Mouse (Mus musculus) myocyte (in vitro differentiated cells): Measurements from ENCODE around the gene AI661453. TPM values are rescaled to one million over a fixed set of nuclear protein-coding genes. Genes with fewer than 3 reads are reported as not detected.
"Not testable (repeated sequence)": the region's sequence is repeated elsewhere in the genome, so short reads cannot be mapped to it uniquely, and the experiment has no call there.

ENCODE experiments used
- H3K27me3 ChIP-seq: one replicate; pipeline ENCODE4 v1.6.1; 2011; ENCODE audit not compliant: control insufficient read depth, insufficient read depth, insufficient read length
- H3K36me3 ChIP-seq: one replicate; pipeline ENCODE4 v1.6.1; 2011; ENCODE audit not compliant: control insufficient read depth, insufficient read depth
- H3K4me2 ChIP-seq: one replicate; pipeline ENCODE4 v1.6.1; 2011; ENCODE audit warnings: low read depth, control low read depth
- H3K4me3 ChIP-seq: one replicate; pipeline ENCODE4 v1.5.1; 2011; ENCODE audit warnings: mild to moderate bottlenecking, control low read depth, moderate library complexity
- H3K79me2 ChIP-seq: one replicate; pipeline ENCODE4 v1.6.1; 2011; ENCODE audit not compliant: control insufficient read depth, insufficient read depth
- H3ac ChIP-seq: one replicate; pipeline ENCODE4 v1.6.1; 2011; ENCODE audit not compliant: control insufficient read depth, insufficient read length
- CEBPB ChIP-seq: IDR thresholded peaks from 2 replicates; pipeline ENCODE4 v1.6.1; 2011; ENCODE audit warnings: mild to moderate bottlenecking, moderate library complexity; ENCODE audit not compliant: poor library complexity, insufficient read depth, severe bottlenecking
- E2F4 ChIP-seq: IDR thresholded peaks from one replicate; pipeline ENCODE4 v1.6.1; 2011; ENCODE audit warnings: mild to moderate bottlenecking, control low read depth, moderate library complexity; ENCODE audit not compliant: insufficient read depth
- MAX ChIP-seq: IDR thresholded peaks from one replicate; pipeline ENCODE4 v1.6.1; 2011; ENCODE audit warnings: low read depth, mild to moderate bottlenecking, control low read depth
- MYOD1 ChIP-seq, 3 experiments: IDR thresholded peaks; one replicate each; pipeline ENCODE4 v1.6.1; 2011; ENCODE audit warnings: control low read depth in 2 of 3, low read depth in 2 of 3, mild to moderate bottlenecking in 2 of 3, moderate library complexity in 1 of 3; ENCODE audit not compliant: insufficient read length in 2 of 3, control insufficient read depth in 1 of 3
- MYOG ChIP-seq, 3 experiments: IDR thresholded peaks; one replicate each; pipeline ENCODE4 v1.6.1; 2011; ENCODE audit warnings: control low read depth in 2 of 3, low read depth in 2 of 3, mild to moderate bottlenecking in 2 of 3; ENCODE audit not compliant: insufficient read length in 2 of 3, control insufficient read depth in 1 of 3, insufficient read depth in 1 of 3
- POLR2A ChIP-seq: IDR thresholded peaks from one replicate; pipeline ENCODE4 v1.6.1; 2011; ENCODE audit warnings: low read depth, mild to moderate bottlenecking, control low read depth, moderate library complexity; ENCODE audit not compliant: insufficient read length
- POLR2AphosphoS2 ChIP-seq: IDR thresholded peaks from one replicate; pipeline ENCODE4 v1.6.1; 2011; ENCODE audit warnings: low read depth, control low read depth; ENCODE audit not compliant: insufficient read length
- REST ChIP-seq: IDR thresholded peaks from one replicate; pipeline ENCODE4 v1.6.1; 2011; ENCODE audit warnings: mild to moderate bottlenecking, control low read depth, moderate library complexity; ENCODE audit not compliant: insufficient read depth, insufficient read length
- SRF ChIP-seq: IDR thresholded peaks from one replicate; pipeline ENCODE4 v1.6.1; 2011; ENCODE audit warnings: low read depth; ENCODE audit not compliant: control insufficient read depth, insufficient read length
- TCF12 ChIP-seq: IDR thresholded peaks from one replicate; pipeline ENCODE4 v1.6.1; 2011; ENCODE audit warnings: mild to moderate bottlenecking, control low read depth; ENCODE audit not compliant: poor library complexity, insufficient read depth, severe bottlenecking
- TCF3 ChIP-seq: IDR thresholded peaks from one replicate; pipeline ENCODE4 v1.6.1; 2011; ENCODE audit warnings: low read depth, control low read depth; ENCODE audit not compliant: insufficient read length
- USF1 ChIP-seq: IDR thresholded peaks from one replicate; pipeline ENCODE4 v1.6.1; 2011; ENCODE audit warnings: low read depth, mild to moderate bottlenecking, control low read depth, moderate library complexity
- polyA plus RNA-seq: library from polyadenylated mRNA; unstranded; fragments of >200 nt; fragmentation: generic; extraction: Trizol; gene quantifications from one replicate; pipeline ENCODE4 v1.2.1, GENCODE M21; 2012; ENCODE audit warnings: missing spikeins

The AI661453 gene
- polyA plus RNA-seq, 1 experiment: 0.08 TPM

DNA sequence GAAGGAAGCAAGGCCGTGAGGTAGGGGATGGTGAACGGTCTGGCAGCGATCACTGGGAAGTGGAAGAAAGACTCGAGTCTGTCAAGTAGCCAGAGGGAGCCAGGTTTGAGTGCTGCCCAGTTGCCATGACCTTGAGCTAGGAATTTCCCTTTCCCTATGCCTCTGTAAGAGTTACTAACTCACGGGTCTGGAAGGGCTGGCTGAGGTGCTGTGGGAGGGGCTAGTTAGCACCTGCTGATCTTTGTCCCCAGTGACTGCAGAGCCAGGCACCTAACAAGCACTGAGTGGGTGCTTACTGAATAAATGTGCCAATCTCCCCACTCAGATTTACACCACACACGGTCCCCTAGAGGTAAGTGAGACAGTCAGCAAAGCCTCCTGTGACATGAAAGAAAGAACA lies 57.2 kb downstream of the AI661453 start:
- peaks cover 31% of the 10 kb centered on the region for H3K36me3 ChIP-seq
- H3K27me3 ChIP-seq: no peaks in the 10 kb centered on the region
- H3K4me3 ChIP-seq: no peak overlapping the region
- TF ChIP-seq MYOG (IDR thresholded peaks at IDR 0.05; ENCODE audit: control insufficient read depth in 1 of 3, insufficient read depth in 1 of 3, insufficient read length in 2 of 3, low read depth in 2 of 3): no peak
- TF ChIP-seq MYOD1 (IDR thresholded peaks at IDR 0.05; ENCODE audit: control insufficient read depth in 1 of 3, insufficient read length in 2 of 3, low read depth in 2 of 3): no peak
- no peak for TF ChIP-seq SRF
- no peak for TF ChIP-seq TCF3
- TF ChIP-seq MAX: no peak
- TF ChIP-seq E2F4: no peak
- H3K79me2 ChIP-seq: no peaks in the 10 kb centered on the region
- no peak overlapping the region for H3ac ChIP-seq
- H3K4me2 ChIP-seq: no peak overlapping the region

DNA sequence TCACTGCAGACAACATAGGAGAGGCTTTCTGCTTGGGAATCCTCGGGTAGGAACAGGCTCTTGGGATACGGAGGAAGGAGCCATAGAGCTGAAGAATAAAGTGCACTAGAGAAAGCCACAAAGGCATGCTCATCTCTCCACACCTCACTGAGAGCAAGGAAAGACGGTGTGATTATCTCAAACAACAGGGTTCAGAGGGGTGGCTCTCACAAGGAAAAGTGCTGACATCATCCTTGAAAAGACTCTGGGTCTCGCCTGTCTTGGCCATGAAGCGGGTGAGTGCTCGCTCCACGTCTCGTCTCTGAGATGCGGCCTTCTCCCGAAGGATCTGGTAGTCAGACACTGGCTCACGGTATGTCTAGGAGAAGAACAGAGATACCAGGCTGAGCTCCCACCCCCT lies 57.7 kb downstream of the AI661453 start:
- no peak overlapping the region for H3K4me3 ChIP-seq
- H3ac ChIP-seq: no peak overlapping the region
- no peaks in the 10 kb centered on the region for H3K27me3 ChIP-seq
- no peaks in the 10 kb centered on the region for H3K79me2 ChIP-seq
- TF ChIP-seq REST (no peak), CEBPB (no peak), E2F4 (no peak), POLR2AphosphoS2 (no peak), POLR2A (no peak), MYOD1 (IDR thresholded peaks at IDR 0.05; ENCODE audit: control insufficient read depth in 1 of 3, insufficient read length in 2 of 3, low read depth in 2 of 3) (no peak), TCF3 (no peak), MAX (no peak), TCF12 (no peak), USF1 (no peak), MYOG (IDR thresholded peaks at IDR 0.05; ENCODE audit: control insufficient read depth in 1 of 3, insufficient read depth in 1 of 3, insufficient read length in 2 of 3, low read depth in 2 of 3) (no peak), SRF (no peak)
- H3K36me3 ChIP-seq: peaks cover 33% of the 10 kb centered on the region
- H3K4me2 ChIP-seq: no peak overlapping the region

GRCm38 (mm10) chr17:47501531-47501930 lies 65.1 kb downstream of the AI661453 start:
- peak overlapping the region; percentile 17 for H3ac ChIP-seq
- no peaks in the 10 kb centered on the region for H3K27me3 ChIP-seq
- H3K36me3 ChIP-seq: peaks cover 7% of the 10 kb centered on the region
- TF ChIP-seq USF1 (no peak), CEBPB (no peak), REST (no peak), POLR2A (no peak), E2F4 (no peak), MAX (no peak), MYOD1 (IDR thresholded peaks at IDR 0.05; ENCODE audit: control insufficient read depth in 1 of 3, insufficient read length in 2 of 3, low read depth in 2 of 3) (no peak), POLR2AphosphoS2 (no peak), SRF (no peak)
- H3K4me2 ChIP-seq: peak overlapping the region; percentile 87
- peak overlapping the region; percentile 59 for H3K4me3 ChIP-seq
- H3K79me2 ChIP-seq: peaks cover 5% of the 10 kb centered on the region

- Histone ChIP-seq H3K4me2 (peak within 1 kb of the TSS; percentile 91), H3K36me3 (peaks cover 7% of the 10 kb centered on the region), H3K79me2 (peaks cover 5% of the 10 kb centered on the region), H3K27me3 (no peaks in the 10 kb centered on the region), H3ac (peak within 1 kb of the TSS; percentile 17), H3K4me3 (peak within 1 kb of the TSS; percentile 59)
- TF ChIP-seq TCF12 (no peak), USF1 (peak; percentile 42), POLR2AphosphoS2 (peak; percentile 82), REST (peak; percentile 28), MAX (peak; percentile 82), POLR2A (peak; percentile 86)
Measured at GRCm38 (mm10) chr17:47501946-47502706, 65.7 kb downstream of the AI661453 start, which contains the start of gene Taf8. Taf8 (minus strand) TSS chr17:47502292.

DNA sequence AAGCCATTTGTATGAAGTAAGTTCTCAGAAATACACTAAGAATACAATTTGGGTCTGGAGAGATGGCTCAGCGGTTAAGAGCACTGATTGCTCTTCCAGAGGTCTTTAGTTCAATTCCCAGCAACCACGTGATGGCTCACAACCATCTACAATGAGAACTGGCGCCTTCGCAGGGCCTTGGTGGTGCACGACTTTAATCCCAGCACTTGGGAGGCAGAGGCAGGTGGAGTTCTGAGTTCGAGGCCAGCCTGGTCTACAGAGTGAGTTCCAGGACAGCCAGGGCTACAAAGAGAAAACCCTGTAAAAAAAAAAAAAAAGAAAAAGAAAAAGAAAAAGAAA lies 66.3 kb downstream of the AI661453 start:
- not testable (repeated sequence) for H3K27me3 ChIP-seq, H3ac ChIP-seq, H3K79me2 ChIP-seq, H3K36me3 ChIP-seq
- H3K4me2 ChIP-seq: peak overlapping the region; percentile 91
- peak overlapping the region; percentile 59 for H3K4me3 ChIP-seq

- H3K79me2 ChIP-seq: peaks cover 5% of the 10 kb centered on the region
- H3ac ChIP-seq: no peak overlapping the region
- H3K36me3 ChIP-seq: peaks cover 7% of the 10 kb centered on the region
- TF ChIP-seq TCF12: no peak
- no peak for TF ChIP-seq MYOG (IDR thresholded peaks at IDR 0.05; ENCODE audit: control insufficient read depth in 1 of 3, insufficient read depth in 1 of 3, insufficient read length in 2 of 3, low read depth in 2 of 3)
- TF ChIP-seq E2F4: no peak
- TF ChIP-seq POLR2A: no peak
- H3K4me3 ChIP-seq: no peak overlapping the region
- H3K4me2 ChIP-seq: no peak overlapping the region
- no peaks in the 10 kb centered on the region for H3K27me3 ChIP-seq
Measured at GRCm38 (mm10) chr17:47503689-47504088, 67.3 kb downstream of the AI661453 start.
